Mouse (Mus musculus) layer of hippocampus, adult 2 months (tissue): ENCODE measurements at regions not wholly inside any gene's neighbourhood (a gene's known extent, or its start where the extent isn't known, plus 50 kb on each side); places are given as distances from the start of the nearest gene placed in this dataset.
A peak's percentile ranks its signal among the peaks of the same experiment; 100 is the strongest.

Experiments used
- DNase-seq, 2 experiments: peaks; one replicate each; pipeline ENCODE4 v3.0.0; 2022; ENCODE audit warnings: low spot score in 2 of 2
- H3K27ac ChIP-seq: fragments of 200-600 bp; 2 replicates; pipeline ENCODE4 v1.8.1; 2022
- H3K4me3 ChIP-seq: fragments of 200-600 bp; 2 replicates; pipeline ENCODE4 v1.8.1; 2022; ENCODE audit warnings: mild to moderate bottlenecking
- CTCF ChIP-seq: fragments of 200-600 bp; conservative IDR thresholded peaks from 2 replicates; pipeline ENCODE4 v1.8.1; 2022; ENCODE audit warnings: antibody characterized with exemption, mild to moderate bottlenecking, moderate library complexity

DNA sequence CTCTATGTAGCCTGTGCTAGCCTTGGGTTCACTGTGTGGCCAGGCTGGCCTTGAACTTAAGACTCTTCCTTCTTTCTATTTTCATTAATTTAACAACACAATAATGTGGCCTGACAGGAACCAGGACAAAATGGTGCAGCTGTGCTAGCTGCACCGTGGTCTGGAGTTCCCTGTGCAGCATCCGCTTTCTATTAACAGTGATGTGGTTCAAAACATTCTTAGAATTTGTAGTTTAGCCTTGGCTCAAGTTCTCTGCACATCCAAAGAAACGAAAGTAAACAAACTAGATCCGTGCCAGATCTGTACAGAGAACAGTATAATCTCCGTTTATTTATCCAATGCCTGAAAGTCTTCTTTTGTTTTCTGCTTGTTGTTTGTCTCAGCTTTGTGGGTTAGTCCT, 88.5 kb downstream of the Irx1 start:
- Histone ChIP-seq H3K4me3 (no peak overlapping the region), H3K27ac (no peak overlapping the region)
- DNase-seq, result no peak
- no peak for TF ChIP-seq CTCF

GRCm38 (mm10) chr13:71868763-71869162, 94.8 kb downstream of the Irx1 start:
- TF ChIP-seq CTCF, result no peak
- Histone ChIP-seq H3K27ac (no peak overlapping the region), H3K4me3 (no peak overlapping the region)
- no peak for DNase-seq

DNA sequence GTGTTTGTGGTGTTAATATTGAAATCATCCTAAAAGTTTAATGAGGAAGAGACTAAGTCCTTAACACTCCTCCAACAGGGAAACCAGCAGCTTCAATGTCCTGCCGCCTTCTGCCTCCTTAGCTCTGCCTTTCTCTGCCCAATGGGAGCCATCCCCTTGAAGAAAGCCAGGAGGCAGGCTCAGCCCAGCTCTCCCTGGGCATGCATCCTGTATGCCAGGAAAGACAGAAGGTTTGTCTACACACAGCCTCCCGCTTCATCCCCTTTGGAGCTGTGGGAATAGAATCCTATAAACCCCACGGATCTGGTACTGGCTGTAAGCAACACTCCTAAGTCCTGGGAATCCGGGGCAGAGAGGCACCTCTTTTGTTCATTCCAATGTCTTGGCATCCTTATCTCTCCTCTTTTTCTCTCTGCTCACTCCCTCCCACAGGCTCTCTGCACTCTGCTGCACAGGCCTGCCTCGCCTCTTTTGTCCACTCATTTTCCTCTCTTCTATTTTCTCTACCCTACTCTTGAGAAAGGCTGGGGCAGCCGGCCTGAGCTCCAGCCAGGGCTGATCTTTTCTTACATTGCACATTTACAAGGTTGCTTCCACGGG, 110.0 kb downstream of the Irx1 start:
- Histone ChIP-seq H3K27ac (no peak overlapping the region), H3K4me3 (no peak overlapping the region)
- TF ChIP-seq CTCF, result peak; percentile 37
- DNase-seq, result peak in 1 of 2 experiments; percentile 12

GRCm38 (mm10) chr13:71804032-71804958, 159.2 kb downstream of the Irx1 start:
- TF ChIP-seq CTCF, result no peak
- Histone ChIP-seq H3K27ac (no peak overlapping the region), H3K4me3 (no peak overlapping the region)
- DNase-seq, result no peak

DNA sequence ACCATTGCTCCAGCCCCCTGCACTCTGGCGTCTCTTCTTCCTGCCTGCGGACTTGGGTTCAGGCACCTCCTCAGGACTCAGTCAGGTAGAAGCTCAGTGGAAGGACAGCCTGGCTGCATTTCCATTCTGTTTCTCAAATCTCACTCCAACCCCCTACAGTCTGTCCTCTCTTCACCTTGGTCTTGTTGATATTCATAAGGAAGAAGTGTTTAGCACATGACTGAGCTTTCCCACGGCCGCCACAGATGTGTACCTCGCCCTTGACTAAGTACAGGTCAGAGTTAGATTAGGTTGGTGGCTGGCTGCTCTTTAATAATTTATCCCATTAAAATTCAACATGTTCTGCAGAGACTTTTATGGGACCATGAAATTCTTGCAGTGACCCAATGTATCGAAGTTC, 165.2 kb downstream of the Irx1 start:
- Histone ChIP-seq H3K4me3 (no peak overlapping the region), H3K27ac (no peak overlapping the region)
- no peak for DNase-seq
- no peak for TF ChIP-seq CTCF

- H3K4me3 ChIP-seq, result no peak overlapping the region
- no peak for DNase-seq
- TF ChIP-seq CTCF, result no peak
- no peak overlapping the region for H3K27ac ChIP-seq
These were observed 178.8 kb downstream of the Irx1 start for GRCm38 (mm10) chr13:71784740-71785139.

GRCm38 (mm10) chr13:71747003-71747965, 216.2 kb downstream of the Irx1 start:
- no peak for DNase-seq
- no peak for TF ChIP-seq CTCF
- no peak overlapping the region for H3K4me3 ChIP-seq
- no peak overlapping the region for H3K27ac ChIP-seq

- H3K4me3 ChIP-seq, result no peak overlapping the region
- no peak for TF ChIP-seq CTCF
- no peak overlapping the region for H3K27ac ChIP-seq
These were observed 217.0 kb downstream of the Irx1 start for GRCm38 (mm10) chr13:71746534-71746933.

GRCm38 (mm10) chr13:71736821-71737345, 226.6 kb downstream of the Irx1 start:
- TF ChIP-seq CTCF, result no peak
- Histone ChIP-seq H3K27ac (no peak overlapping the region), H3K4me3 (no peak overlapping the region)
- DNase-seq, result no peak

More at GRCm38 (mm10) chr13:71746534-71746933, 217.0 kb downstream of the Irx1 start:
- DNase-seq, result no peak

DNA sequence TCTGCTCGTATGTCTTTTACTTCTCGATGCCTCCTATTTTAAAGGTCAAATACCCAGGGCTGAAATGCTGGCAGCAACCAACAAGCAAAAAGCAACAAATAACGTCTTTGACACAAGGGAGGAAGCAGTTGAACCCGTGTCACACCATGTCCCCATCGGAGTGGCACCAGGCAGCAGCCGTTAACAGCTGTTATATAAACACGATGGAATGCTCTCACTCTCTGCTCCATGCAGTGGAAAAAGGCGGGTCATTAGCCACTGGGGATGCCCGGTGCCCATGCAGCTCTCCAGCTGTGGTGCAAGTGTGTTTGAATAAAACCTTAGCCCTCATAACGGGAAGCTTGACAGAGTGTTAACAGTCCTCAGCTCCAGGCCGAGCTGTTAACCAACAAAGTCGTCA, 229.3 kb downstream of the Irx1 start:
- no peak for TF ChIP-seq CTCF

DNA sequence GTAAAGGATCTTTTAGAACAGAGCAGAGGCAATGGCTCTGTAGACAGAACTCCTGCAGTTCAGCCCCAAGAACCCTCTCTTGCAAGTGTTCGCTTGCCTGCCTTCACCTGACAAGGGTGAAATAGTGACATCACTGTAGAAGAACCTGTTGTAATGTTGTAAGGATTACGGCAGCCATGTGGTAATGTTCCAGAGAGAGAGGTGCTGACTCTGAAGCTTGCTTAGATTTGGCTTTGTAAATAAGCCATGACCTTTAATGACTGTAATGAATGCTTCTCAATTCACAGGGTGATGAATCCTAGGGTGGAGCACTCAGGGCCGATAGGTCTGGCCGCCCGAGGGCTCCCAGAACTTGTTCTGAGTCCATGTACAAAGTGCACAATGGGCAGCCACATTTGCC, 230.2 kb downstream of the Irx1 start:
- no peak for DNase-seq
- no peak for TF ChIP-seq CTCF
- no peak overlapping the region for H3K4me3 ChIP-seq
- H3K27ac ChIP-seq, result no peak overlapping the region

More for the DNA sequence above, 229.3 kb downstream of the Irx1 start:
- H3K4me3 ChIP-seq, result no peak overlapping the region
- no peak overlapping the region for H3K27ac ChIP-seq
- DNase-seq, result no peak

- H3K4me3 ChIP-seq, result no peak overlapping the region
- DNase-seq, result no peak
- no peak overlapping the region for H3K27ac ChIP-seq
- TF ChIP-seq CTCF, result no peak
These were observed 230.6 kb downstream of the Irx1 start for GRCm38 (mm10) chr13:71732903-71733302.
